Mouse (Mus musculus): ENCODE measurements around the gene Slc16a11. TPM values are rescaled to one million over a fixed set of nuclear protein-coding genes. Genes with fewer than 3 reads are reported as not detected.

Gene Slc16a11
- not detected for total RNA-seq (2023)

GRCm38 (mm10) chr11:70212423-70212822 is at the start of gene Slc16a11:
TSS of gene Slc16a11 (plus strand) at chr11:70212752.

DNA sequence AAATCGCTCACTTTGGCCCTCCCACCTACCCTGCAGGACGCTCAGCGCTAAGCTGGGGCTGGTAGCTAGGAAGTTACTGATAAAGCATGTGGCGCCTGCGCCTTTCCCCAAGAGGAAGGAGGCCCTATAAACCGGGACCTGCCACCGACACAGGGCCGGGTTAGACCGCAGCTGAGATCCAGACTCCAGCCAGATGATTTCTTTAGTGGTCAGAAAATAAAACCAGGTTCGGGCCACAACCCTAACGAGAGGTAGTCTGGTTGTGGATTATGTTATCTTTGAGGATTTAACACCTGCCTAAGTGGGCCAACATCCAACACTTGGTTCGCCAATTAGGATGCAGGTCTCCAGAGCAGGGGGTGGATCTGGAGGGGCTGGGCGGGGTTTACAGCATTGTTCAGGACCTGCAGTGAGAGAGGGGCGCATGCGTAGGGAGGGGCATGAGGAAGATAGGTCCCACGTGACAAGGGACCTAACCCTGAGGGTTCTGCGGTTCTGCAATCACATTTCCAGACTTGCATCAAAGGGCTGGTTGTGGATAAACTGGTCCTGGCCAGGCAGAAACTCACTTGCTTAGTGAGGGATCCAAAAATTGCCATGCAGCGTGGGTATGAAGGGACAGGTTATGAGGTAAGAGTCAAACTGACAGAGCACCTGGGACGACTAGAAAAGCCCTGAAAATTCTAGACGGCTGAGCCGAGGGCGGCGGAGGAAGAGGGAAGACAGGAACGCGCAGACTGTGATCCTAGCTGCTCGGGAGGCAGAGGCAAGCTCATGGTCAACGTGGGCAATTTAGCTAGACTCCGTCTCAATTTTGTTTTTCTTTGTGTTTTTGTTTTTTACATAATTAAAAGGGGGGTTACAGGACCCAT is 8.4 kb downstream of the Slc16a11 start, which contains the start of gene Slc16a13:
Slc16a13 (minus strand) TSS at position 334 of the 872 bp plus-strand sequence.

DNA sequence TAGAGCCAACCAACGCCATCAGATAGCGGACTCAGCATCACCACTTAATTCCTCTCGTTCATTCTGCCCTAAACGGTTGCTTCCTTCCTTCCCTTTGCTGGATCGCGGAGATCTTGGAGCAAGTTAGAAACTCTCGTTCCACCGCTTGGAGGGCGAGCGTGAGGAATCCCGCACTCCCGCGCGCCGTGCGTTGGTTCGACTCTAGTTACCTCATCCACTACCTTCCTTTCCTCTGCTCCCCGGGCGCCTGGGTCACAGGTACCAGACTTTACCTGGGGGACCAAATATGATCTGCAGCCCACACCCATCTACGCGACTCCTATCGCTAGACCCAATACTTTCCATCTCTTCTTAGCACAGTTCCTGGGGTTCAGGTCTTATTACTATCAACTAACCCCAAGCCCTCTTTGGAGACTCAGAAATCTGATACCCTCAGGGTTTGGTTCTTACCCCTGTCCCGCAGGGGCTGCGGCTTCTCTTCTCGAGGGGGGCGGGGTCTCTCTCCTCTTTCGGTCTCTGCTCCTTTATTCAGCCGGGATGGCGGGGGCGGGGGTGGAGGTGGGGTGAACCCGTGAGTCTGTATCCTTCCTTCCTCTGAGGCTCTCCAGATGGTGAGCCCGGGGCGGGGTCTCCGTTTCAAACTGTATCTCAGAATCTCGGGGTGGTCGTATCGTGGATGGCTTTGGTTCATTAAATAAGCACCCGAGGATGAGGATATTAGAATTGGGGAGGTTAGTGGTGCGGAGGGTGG is 16.9 kb downstream of the Slc16a11 start, which contains the start of gene Bcl6b:
Bcl6b (minus strand) TSS at position 539 of the 751 bp plus-strand sequence.

DNA sequence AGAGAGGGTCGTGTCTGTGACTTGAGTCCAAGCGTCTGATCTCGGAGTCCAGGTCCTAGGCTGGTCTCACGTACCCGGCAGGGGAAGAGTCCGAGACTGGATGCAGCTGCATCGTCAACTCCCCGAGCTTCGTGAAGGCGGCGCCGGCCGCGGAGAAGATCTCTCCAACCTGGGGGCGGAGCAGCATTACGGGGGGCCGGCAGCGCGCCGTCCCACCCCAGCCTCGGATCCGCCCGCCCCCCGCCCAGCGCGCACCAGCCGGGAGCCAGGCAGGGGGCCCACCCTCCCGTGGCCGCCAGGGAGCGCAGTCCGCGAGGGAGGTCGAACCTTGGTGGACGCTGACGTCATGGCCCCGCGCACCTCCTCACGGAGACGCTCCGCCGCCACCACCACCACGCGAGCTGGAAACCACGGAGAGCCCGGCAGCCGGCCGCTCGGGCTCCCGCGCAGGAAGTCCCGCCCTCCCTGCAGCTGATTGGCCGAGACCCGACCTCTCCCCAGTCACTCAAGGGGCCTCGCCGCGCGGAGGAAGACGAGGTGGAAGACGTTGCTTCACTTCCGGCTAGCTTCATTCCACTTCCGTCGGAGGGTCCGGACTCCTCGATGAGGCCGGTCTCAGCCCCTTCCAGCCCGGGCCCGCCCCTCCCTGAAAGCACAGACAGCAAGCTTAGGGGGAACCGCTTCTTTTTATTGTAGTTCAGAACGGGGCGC is 25.1 kb downstream of the Slc16a11 start, which contains the start of gene 0610010K14Rik:
0610010K14Rik (minus strand) TSS at position 458 of the 711 bp plus-strand sequence.

GRCm38 (mm10) chr11:70239541-70240279 is 27.2 kb downstream of the Slc16a11 start, which contains the start of the genes Gm21988 and Rnasek:
TSS of gene Gm21988 (minus strand) at chr11:70239830.
TSS of gene Rnasek (minus strand) at chr11:70239842.

DNA sequence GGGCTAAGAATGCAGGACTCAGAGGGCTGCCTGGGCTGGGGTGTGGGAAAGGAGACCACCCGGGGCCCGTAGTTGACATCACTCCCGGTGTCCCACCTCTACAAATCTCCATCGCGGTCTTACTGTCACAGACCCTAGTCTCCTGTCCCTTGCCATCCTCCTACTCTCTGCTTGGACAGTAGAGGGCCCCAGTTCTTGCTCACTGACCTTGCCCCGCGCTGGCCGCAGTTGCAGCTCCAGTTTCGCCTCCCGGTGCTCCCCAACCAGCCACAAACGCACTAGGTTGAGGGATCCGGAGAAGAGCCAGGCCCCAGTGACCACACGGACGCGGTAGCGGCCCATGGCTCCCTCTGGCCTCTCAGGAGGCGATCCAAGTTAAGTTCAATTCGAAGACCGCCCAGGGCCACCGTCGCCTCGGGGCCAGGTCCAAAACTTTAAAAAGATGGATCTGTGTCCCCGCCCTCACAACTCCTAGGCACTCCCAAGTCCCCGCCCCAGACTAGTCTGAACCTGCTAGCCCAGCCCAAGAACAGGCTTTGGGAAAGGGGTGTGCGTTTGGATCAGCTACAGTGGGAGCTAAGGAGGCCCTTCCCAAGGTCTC is 42.5 kb downstream of the Slc16a11 start, which contains the start of gene Alox12:
Alox12 (minus strand) TSS at position 423 of the 601 bp plus-strand sequence.

Other genes with a start within 250 kb of the Slc16a11 start
- not detected for gene Cldn7, start 248.0 kb upstream of the Slc16a11 start, total RNA-seq (2023)
- gene Ctdnep1, start 231.6 kb upstream of the Slc16a11 start, total RNA-seq (2023) = 100 to 1,000 TPM; 107 to 143 TPM
- 10 to 100 TPM; 44.3 to 49.5 TPM for gene Elp5, start 230.2 kb upstream of the Slc16a11 start, total RNA-seq (2023)
- 100 to 1,000 TPM; 469 to 485 TPM for gene Gabarap, start 221.6 kb upstream of the Slc16a11 start, total RNA-seq (2023)
- 10 to 100 TPM; 64.3 to 77.5 TPM for gene Phf23, start 217.0 kb upstream of the Slc16a11 start, total RNA-seq (2023)
- 10 to 100 TPM; 30.2 to 33.6 TPM for gene Dvl2, start 212.2 kb upstream of the Slc16a11 start, total RNA-seq (2023)
- 10 to 100 TPM; 43.9 to 56.5 TPM for gene Acadvl, start 197.3 kb upstream of the Slc16a11 start, total RNA-seq (2023)
- gene Dlg4, start 195.8 kb upstream of the Slc16a11 start, total RNA-seq (2023) = 10 to 100 TPM; 11.0 to 19.4 TPM
- not detected for gene Asgr1, start 158.7 kb upstream of the Slc16a11 start, total RNA-seq (2023)
- 1 to 10 TPM; 3.7 to 3.8 TPM for gene Asgr2, start 120.1 kb upstream of the Slc16a11 start, total RNA-seq (2023)
- gene Mgl2, start 82.4 kb upstream of the Slc16a11 start, total RNA-seq (2023) = 1 to 10 TPM; 7.0 to 7.1 TPM
- gene Clec10a, start 56.6 kb upstream of the Slc16a11 start, total RNA-seq (2023) = 10 to 100 TPM; 57.0 to 63.9 TPM
- 1 to 10 TPM; 4.2 to 6.0 TPM for gene Slc16a13, start 8.3 kb downstream of the Slc16a11 start, total RNA-seq (2023)
- gene Bcl6b, start 17.0 kb downstream of the Slc16a11 start, total RNA-seq (2023) = not detected
- gene 0610010K14Rik, start 25.2 kb downstream of the Slc16a11 start, total RNA-seq (2023) = 10 to 100 TPM; 43.5 to 48.2 TPM
- 1 to 10 TPM; 4.6 to 5.0 TPM for gene Gm21988, start 27.1 kb downstream of the Slc16a11 start, total RNA-seq (2023)
- gene Rnasek, start 27.1 kb downstream of the Slc16a11 start, total RNA-seq (2023) = 100 to 1,000 TPM; 119 to 173 TPM
- under 1 TPM in 1 of 2 experiments, not detected in 1; 0.21 TPM for gene Alox12, start 42.6 kb downstream of the Slc16a11 start, total RNA-seq (2023)
- not detected for gene Alox12e, start 109.9 kb downstream of the Slc16a11 start, total RNA-seq (2023)
- 10 to 100 TPM; 12.3 to 36.9 TPM for gene Alox15, start 139.3 kb downstream of the Slc16a11 start, total RNA-seq (2023)
- 10 to 100 TPM; 15.9 to 18.6 TPM for gene Pelp1, start 197.3 kb downstream of the Slc16a11 start, total RNA-seq (2023)
- 100 to 1,000 TPM; 313 to 322 TPM for gene Arrb2, start 219.9 kb downstream of the Slc16a11 start, total RNA-seq (2023)
- 10 to 100 TPM; 39.5 to 44.4 TPM for gene Med11, start 239.2 kb downstream of the Slc16a11 start, total RNA-seq (2023)
- gene Zmynd15, start 246.7 kb downstream of the Slc16a11 start, total RNA-seq (2023) = 1 to 10 TPM; 1.0 to 1.8 TPM
- 10 to 100 TPM; 51.6 to 62.4 TPM for gene Cxcl16, start 247.2 kb downstream of the Slc16a11 start, total RNA-seq (2023)